Mouse (Mus musculus) CH12.LX (cell line): ENCODE data around the gene Pcid2. TPM values are rescaled to one million over a fixed set of nuclear protein-coding genes. Genes with fewer than 3 reads are reported as not detected.

ENCODE experiments used
- DNase-seq: peaks from one replicate; pipeline ENCODE4 v3.0.0-alpha.2; 2013; ENCODE audit errors: extremely low read depth
- H3K27ac ChIP-seq: 2 replicates; pipeline ENCODE4 v1.5.1; 2012; ENCODE audit warnings: low read depth, mild to moderate bottlenecking, control low read depth, moderate library complexity; ENCODE audit not compliant: insufficient read depth
- H3K27me3 ChIP-seq: replicated peaks from 2 replicates; pipeline ENCODE3; 2012; ENCODE audit warnings: inconsistent platforms
- H3K36me3 ChIP-seq, 2 experiments: replicated peaks in 1 of 2; 2 replicates each; pipeline versions ENCODE3 to v1.6.1; 2012; ENCODE audit warnings: inconsistent platforms in 1 of 2, low read length in 1 of 2, mild to moderate bottlenecking in 1 of 2, mixed read lengths in 1 of 2, moderate library complexity in 1 of 2; ENCODE audit not compliant: control insufficient read depth in 1 of 2, insufficient read depth in 1 of 2
- H3K4me1 ChIP-seq, 2 experiments: 2 replicates each; pipeline ENCODE4 v1.6.1; 2012; ENCODE audit warnings: inconsistent platforms in 1 of 2, moderate library complexity in 1 of 2; ENCODE audit not compliant: insufficient read depth in 2 of 2, control insufficient read depth in 1 of 2
- H3K4me2 ChIP-seq: 2 replicates; pipeline ENCODE4 v1.6.1; 2012; ENCODE audit warnings: low read depth, mild to moderate bottlenecking, control low read depth; ENCODE audit not compliant: poor library complexity, insufficient read depth, severe bottlenecking
- H3K4me3 ChIP-seq, 3 experiments: fragments of 150-350 bp in 1 of 3; sonication (generic) in 1 of 3; replicated peaks in 1 of 3; 2 replicates each; pipeline versions ENCODE3 to v1.5.1; 2011 to 2012; ENCODE audit warnings: low read depth in 2 of 3, low read length in 2 of 3, mild to moderate bottlenecking in 2 of 3, moderate library complexity in 2 of 3, control low read depth in 1 of 3, improper control_type of control experiment in 1 of 3, inconsistent platforms in 1 of 3, mixed read lengths in 1 of 3; ENCODE audit not compliant: poor library complexity in 1 of 3
- H3K79me2 ChIP-seq: replicated peaks from 2 replicates; pipeline ENCODE4 v1.6.1; 2012; ENCODE audit warnings: mild to moderate bottlenecking, moderate library complexity; ENCODE audit not compliant: control insufficient read depth, poor library complexity, insufficient read depth, severe bottlenecking; ENCODE audit errors: extremely low read depth
- H3K9ac ChIP-seq: 2 replicates; pipeline ENCODE4 v1.6.1; 2012; ENCODE audit warnings: low read depth, mild to moderate bottlenecking, control low read depth, moderate library complexity; ENCODE audit not compliant: insufficient read depth
- H3K9me3 ChIP-seq: replicated peaks from 2 replicates; pipeline ENCODE3; 2012; ENCODE audit warnings: low read length, inconsistent platforms, mixed read lengths
- CTCF ChIP-seq, 2 experiments: IDR thresholded peaks in 1 of 2; conservative IDR thresholded peaks in 1 of 2; 2 replicates each; pipeline ENCODE4 v1.5.1; 2011 to 2012; ENCODE audit warnings: low read depth in 2 of 2, low read length in 2 of 2, improper control_type of control experiment in 1 of 2, inconsistent platforms in 1 of 2, mild to moderate bottlenecking in 1 of 2, moderate library complexity in 1 of 2
- E2F4 ChIP-seq: IDR thresholded peaks from 2 replicates; pipeline ENCODE4 v1.6.1; 2011; ENCODE audit warnings: low read depth, low read length, improper control_type of control experiment; ENCODE audit not compliant: insufficient replicate concordance
- ELF1 ChIP-seq: IDR thresholded peaks from 2 replicates; pipeline ENCODE4 v1.6.1; 2014; ENCODE audit warnings: low read depth, mild to moderate bottlenecking, inconsistent platforms, low read length, improper control_type of control experiment
- ETS1 ChIP-seq: conservative IDR thresholded peaks from 2 replicates; pipeline ENCODE4 v1.6.1; 2012; ENCODE audit warnings: low read depth, mild to moderate bottlenecking, inconsistent platforms, low read length, improper control_type of control experiment, moderate library complexity
- IRF4 ChIP-seq: IDR thresholded peaks from 2 replicates; pipeline ENCODE4 v1.6.1; 2014; ENCODE audit warnings: low read depth, mild to moderate bottlenecking, inconsistent platforms, low read length, improper control_type of control experiment
- JUN ChIP-seq: IDR thresholded peaks from 2 replicates; pipeline ENCODE4 v1.6.1; 2011; ENCODE audit warnings: low read depth, mild to moderate bottlenecking, low read length, improper control_type of control experiment, moderate library complexity; ENCODE audit not compliant: insufficient read depth
- JUND ChIP-seq: conservative IDR thresholded peaks from 2 replicates; pipeline ENCODE4 v1.6.1; 2011; ENCODE audit warnings: low read depth, low read length, improper control_type of control experiment
- KAT2A ChIP-seq: IDR thresholded peaks from 2 replicates; pipeline ENCODE4 v1.6.1; 2012; ENCODE audit warnings: low read length, improper control_type of control experiment, inconsistent platforms; ENCODE audit not compliant: insufficient replicate concordance
- MAX ChIP-seq: IDR thresholded peaks from 2 replicates; pipeline ENCODE4 v1.6.1; 2011; ENCODE audit warnings: low read length, improper control_type of control experiment
- MAZ ChIP-seq: IDR thresholded peaks from 2 replicates; pipeline ENCODE4 v1.6.1; 2012; ENCODE audit warnings: low read depth, mild to moderate bottlenecking, inconsistent platforms, low read length, improper control_type of control experiment, moderate library complexity
- MEF2A ChIP-seq: IDR thresholded peaks from 2 replicates; pipeline ENCODE4 v1.6.1; 2014; ENCODE audit warnings: low read depth, mild to moderate bottlenecking, inconsistent platforms, low read length, improper control_type of control experiment, borderline replicate concordance
- NELFE ChIP-seq: IDR thresholded peaks from 2 replicates; pipeline ENCODE4 v1.6.1; 2011; ENCODE audit warnings: low read depth, low read length, improper control_type of control experiment
- NRF1 ChIP-seq: IDR thresholded peaks from 2 replicates; pipeline ENCODE4 v1.6.1; 2014; ENCODE audit warnings: low read depth, mild to moderate bottlenecking, inconsistent platforms, low read length, improper control_type of control experiment, moderate library complexity
- POLR2A ChIP-seq: IDR thresholded peaks from 2 replicates; pipeline ENCODE4 v1.6.1; 2011; ENCODE audit warnings: low read depth, mild to moderate bottlenecking, improper control_type of control experiment, low read length
- POLR2AphosphoS2 ChIP-seq: IDR thresholded peaks from 2 replicates; pipeline ENCODE4 v1.6.1; 2011; ENCODE audit warnings: low read depth, low read length, improper control_type of control experiment
- RAD21 ChIP-seq: IDR thresholded peaks from 2 replicates; pipeline ENCODE4 v1.6.1; 2011; ENCODE audit warnings: low read depth, mild to moderate bottlenecking, low read length, improper control_type of control experiment, moderate library complexity
- SIN3A ChIP-seq: IDR thresholded peaks from 2 replicates; pipeline ENCODE4 v1.6.1; 2012; ENCODE audit warnings: low read length, improper control_type of control experiment, inconsistent platforms
- SMC3 ChIP-seq: IDR thresholded peaks from 2 replicates; pipeline ENCODE4 v1.6.1; 2011; ENCODE audit warnings: low read depth, low read length, improper control_type of control experiment
- TCF12 ChIP-seq: IDR thresholded peaks from 2 replicates; pipeline ENCODE4 v1.6.1; 2014; ENCODE audit warnings: low read depth, mild to moderate bottlenecking, inconsistent platforms, low read length, improper control_type of control experiment
- UBTF ChIP-seq: IDR thresholded peaks from 2 replicates; pipeline ENCODE4 v1.6.1; 2012; ENCODE audit warnings: low read depth, mild to moderate bottlenecking, inconsistent platforms, low read length, improper control_type of control experiment, moderate library complexity
- USF2 ChIP-seq: conservative IDR thresholded peaks from 2 replicates; pipeline ENCODE4 v1.6.1; 2011; ENCODE audit warnings: low read depth, low read length, improper control_type of control experiment
- ZMIZ1 ChIP-seq: IDR thresholded peaks from 2 replicates; pipeline ENCODE4 v1.6.1; 2012; ENCODE audit warnings: low read depth, mild to moderate bottlenecking, inconsistent platforms, low read length, improper control_type of control experiment
- dilution Hi-C: fragments of 300-500 bp; cut with MboI; formaldehyde crosslinking; loops from 2 replicates; pipeline ENCODE4 v1.14.3; 2020; ENCODE audit warnings: low sequenced_read_pairs; ENCODE audit not compliant: extremely low pct_unique_long_range_greater_than_20kb, extremely low pct_ligation_motif_present
- in situ Hi-C: fragments of 300-500 bp; cut with MboI; formaldehyde crosslinking; loops from 3 replicates; pipeline ENCODE4 v1.14.3; 2019; ENCODE audit warnings: low sequenced_read_pairs, low pct_ligation_motif_present, low pct_unique_long_range_greater_than_20kb, mixed read lengths
- polyA plus RNA-seq: library from polyadenylated mRNA; unstranded; fragments of >175 nt; gene quantifications from 2 replicates; pipeline ENCODE4 v1.2.1, GENCODE M21; 2012; ENCODE audit warnings: low read depth; ENCODE audit not compliant: insufficient read length
- total RNA-seq, 2 experiments: library from RNA; depleted of rRNA; stranded (reverse); fragments of 300-350 nt in 1 of 2; fragments of >200 nt in 1 of 2; gene quantifications; 2 replicates each; pipeline ENCODE4 v1.2.3; 2012 to 2014

Pcid2 gene
- total and polyA plus RNA-seq, 3 experiments = 21.6 to 32.5 (median 23.1) TPM

DNA sequence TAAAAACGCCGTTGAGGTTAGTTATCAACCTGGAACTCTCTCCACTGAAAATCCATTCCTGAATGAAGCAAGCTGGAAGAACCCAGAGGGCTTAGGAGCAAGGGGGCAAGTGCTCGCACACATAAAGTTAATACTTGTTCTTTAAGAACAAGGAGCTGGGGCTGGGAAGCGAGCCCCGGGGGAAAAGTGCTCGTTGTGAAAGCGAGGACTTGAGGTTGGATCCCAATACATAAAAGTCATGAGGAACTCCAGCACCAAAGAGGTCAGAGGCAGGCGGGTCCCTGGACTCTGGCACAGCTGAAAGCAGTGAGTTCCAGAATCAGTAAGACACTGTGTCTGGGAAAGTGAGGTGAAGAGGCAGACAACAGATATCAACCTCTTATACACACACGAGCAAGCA is 48.8 kb upstream of the Pcid2 start:
- H3K27ac ChIP-seq = no peak overlapping the region
- H3K79me2 ChIP-seq = no peaks in the 10 kb centered on the region
- in situ Hi-C loops = no loop called here
- H3K9me3 ChIP-seq = no peaks in the 10 kb centered on the region
- TF ChIP-seq JUN = no peak
- no peak for TF ChIP-seq ETS1
- no peak for TF ChIP-seq NRF1
- TF ChIP-seq IRF4 = no peak
- TF ChIP-seq MEF2A = no peak
- TF ChIP-seq JUND = no peak
- TF ChIP-seq SMC3 = no peak
- no peak for TF ChIP-seq ELF1
- TF ChIP-seq POLR2A = no peak
- no peak overlapping the region for H3K4me2 ChIP-seq
- peaks cover 0 to 3% of the 10 kb centered on the region in 2 experiments for H3K36me3 ChIP-seq
- no peak overlapping the region for H3K9ac ChIP-seq
- peaks cover 6 to 24% of the 10 kb centered on the region in 2 experiments; a peak in 3 of 4 replicates for H3K4me1 ChIP-seq
- peaks cover 16% of the 10 kb centered on the region for H3K27me3 ChIP-seq
- DNase-seq = no peak
- dilution Hi-C loops = no loop called here
- no peak overlapping the region for H3K4me3 ChIP-seq

GRCm38 (mm10) chr8:13150929-13151328 is 45.7 kb upstream of the Pcid2 start:
- Histone ChIP-seq H3K36me3 (peaks cover 12 to 22% of the 10 kb centered on the region in 2 experiments), H3K4me3 (no peak overlapping the region)

GRCm38 (mm10) chr8:13149866-13150265 is 44.6 kb upstream of the Pcid2 start:
- Histone ChIP-seq H3K4me3 (no peak overlapping the region), H3K27me3 (peaks cover 2% of the 10 kb centered on the region), H3K79me2 (no peaks in the 10 kb centered on the region), H3K9ac (no peak overlapping the region), H3K9me3 (no peaks in the 10 kb centered on the region), H3K4me1 (peaks cover 2 to 5% of the 10 kb centered on the region in 2 experiments; a peak in 2 of 4 replicates), H3K4me2 (no peak overlapping the region), H3K36me3 (peaks cover 22 to 33% of the 10 kb centered on the region in 2 experiments), H3K27ac (no peak overlapping the region)
- dilution Hi-C loops = no loop called here
- no peak for DNase-seq
- TF ChIP-seq ELF1 = no peak
- TF ChIP-seq TCF12 = no peak
- no peak for TF ChIP-seq NRF1
- no peak for TF ChIP-seq UBTF
- TF ChIP-seq POLR2A = no peak
- TF ChIP-seq NELFE = no peak
- TF ChIP-seq, all 38 proteins: peak for 0
- in situ Hi-C loops = no loop called here

More at GRCm38 (mm10) chr8:13150929-13151328, 45.7 kb upstream of the Pcid2 start:
- H3K4me1 ChIP-seq = peaks cover 6 to 16% of the 10 kb centered on the region in 2 experiments; a peak in 3 of 4 replicates
- in situ Hi-C loops = no loop called here
- TF ChIP-seq KAT2A (no peak), NRF1 (no peak), SIN3A (no peak), ZMIZ1 (no peak), MAX (no peak), POLR2A (no peak), RAD21 (no peak), JUN (no peak), CTCF (conservative IDR thresholded peaks at IDR 0.05 in 1 of 2, IDR thresholded peaks at IDR 0.05 in 1 of 2; ENCODE audit: low read depth in 2 of 2, low read length in 2 of 2) (no peak), USF2 (no peak), UBTF (no peak), E2F4 (no peak), POLR2AphosphoS2 (no peak), MAZ (no peak)
- H3K9me3 ChIP-seq = no peaks in the 10 kb centered on the region
- no peak for DNase-seq
- H3K9ac ChIP-seq = no peak overlapping the region
- no peak overlapping the region for H3K4me2 ChIP-seq
- H3K27me3 ChIP-seq = peaks cover 2% of the 10 kb centered on the region
- H3K27ac ChIP-seq = no peak overlapping the region
- no peaks in the 10 kb centered on the region for H3K79me2 ChIP-seq
- dilution Hi-C loops = no loop called here
